Mouse (Mus musculus) urinary bladder, adult 18-20 months (tissue): ENCODE data around the gene Slmap.
A peak's percentile ranks its signal among the peaks of the same experiment; 100 is the strongest.
"Not testable (repeated sequence)": the region's sequence is repeated elsewhere in the genome, so short reads cannot be mapped to it uniquely, and the experiment has no call there.

Source experiments
- DNase-seq, 2 experiments: peaks; one replicate each; pipeline ENCODE4 v3.0.0; 2022; ENCODE audit warnings: low spot score in 2 of 2, mixed read lengths in 2 of 2

The Slmap gene

GRCm38 (mm10) chr14:26534757-26535479 lies at the start of gene Slmap:
Gene Slmap, minus strand, starts transcription at chr14:26534931.
- DNase-seq, result peak; percentile 98

GRCm38 (mm10) chr14:26583645-26584044 lies 48.9 kb upstream of the Slmap start:
- DNase-seq, result no peak

GRCm38 (mm10) chr14:26579346-26580343 lies 44.9 kb upstream of the Slmap start:
- peak; percentile 80 to 87 for DNase-seq

- no peak for DNase-seq
Measured at GRCm38 (mm10) chr14:26578791-26579191, 44.1 kb upstream of the Slmap start.

GRCm38 (mm10) chr14:26576255-26576780 lies 41.6 kb upstream of the Slmap start:
- no peak for DNase-seq

- DNase-seq, result not testable (repeated sequence)
Measured at GRCm38 (mm10) chr14:26573556-26573955, 38.8 kb upstream of the Slmap start, which contains the start of gene Dennd6a. Gene Dennd6a, plus strand, starts transcription at chr14:26573856.

GRCm38 (mm10) chr14:26571951-26572675 lies 37.4 kb upstream of the Slmap start:
- no peak for DNase-seq

- DNase-seq, result no peak
Measured at GRCm38 (mm10) chr14:26569880-26570279, 35.1 kb upstream of the Slmap start.

GRCm38 (mm10) chr14:26562247-26562646 lies 27.5 kb upstream of the Slmap start:
- no peak for DNase-seq

- DNase-seq, result no peak
Measured at GRCm38 (mm10) chr14:26558536-26558935, 23.8 kb upstream of the Slmap start.

GRCm38 (mm10) chr14:26557581-26557980 lies 22.9 kb upstream of the Slmap start:
- DNase-seq, result no peak

- DNase-seq, result no peak
Measured at GRCm38 (mm10) chr14:26552853-26553252, 18.1 kb upstream of the Slmap start.

- DNase-seq, result no peak
Measured at GRCm38 (mm10) chr14:26552441-26552840, 17.7 kb upstream of the Slmap start.

- DNase-seq, result no peak
Measured at GRCm38 (mm10) chr14:26550712-26551111, 16.0 kb upstream of the Slmap start.

GRCm38 (mm10) chr14:26547516-26548488 lies 13.1 kb upstream of the Slmap start:
- no peak for DNase-seq

- DNase-seq, result no peak
Measured at GRCm38 (mm10) chr14:26542136-26542535, 7.4 kb upstream of the Slmap start.

- no peak for DNase-seq
Measured at GRCm38 (mm10) chr14:26540577-26540976, 5.8 kb upstream of the Slmap start.

GRCm38 (mm10) chr14:26539241-26539640 lies 4.5 kb upstream of the Slmap start:
- DNase-seq, result no peak

- peak; percentile 27 to 51 for DNase-seq
Measured at GRCm38 (mm10) chr14:26533821-26534756, 642 bp downstream of the Slmap start.
